Mouse (Mus musculus): ENCODE results near the gene Mllt1. TPM values are rescaled to one million over a fixed set of nuclear protein-coding genes. Genes with fewer than 3 reads are reported as not detected.
"Not testable (repeated sequence)": the region's sequence is repeated elsewhere in the genome, so short reads cannot be mapped to it uniquely, and the experiment has no call there.

The Mllt1 gene
- total RNA-seq, 1 experiment from 2014 or later: 33.6 TPM

DNA sequence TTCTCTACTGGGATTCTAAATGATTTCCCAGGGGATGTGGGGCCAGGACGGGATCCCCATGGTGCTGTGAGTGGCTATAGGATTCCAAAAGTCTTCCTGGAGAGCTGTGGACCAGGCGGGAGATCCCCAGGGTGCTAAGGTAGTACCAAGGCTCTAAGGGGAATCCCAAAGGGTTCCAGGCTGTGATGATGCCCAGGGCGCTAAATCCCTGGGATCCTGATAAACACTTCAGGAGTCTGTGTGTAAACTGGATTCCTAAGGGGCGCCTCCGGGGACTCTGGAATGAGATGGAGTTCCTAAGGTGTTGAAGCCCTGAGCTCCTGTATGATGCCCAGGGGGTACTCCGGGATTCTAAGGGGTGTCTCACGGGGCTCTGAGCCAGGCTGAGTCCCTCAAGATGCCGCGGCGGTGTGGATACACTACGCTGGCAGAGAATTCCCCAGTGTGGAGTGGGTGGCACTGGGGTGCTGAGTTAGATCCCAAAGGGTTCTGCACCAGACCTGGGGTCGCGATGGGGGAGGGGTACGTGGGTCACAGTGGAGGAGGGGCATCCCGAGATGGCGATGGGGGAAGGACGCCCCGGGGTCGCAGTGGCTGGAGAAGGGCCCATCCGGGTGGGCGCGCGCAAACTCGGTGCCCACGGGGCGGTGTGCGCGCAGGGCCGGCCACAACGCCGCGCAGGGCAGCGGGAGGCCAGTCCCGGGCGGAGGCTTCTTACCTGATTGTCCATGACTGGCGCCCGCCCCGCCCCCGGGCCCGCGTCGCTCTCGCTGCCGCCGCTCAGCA, 477 bp downstream of the Mllt1 start:
- no peak for DNase-seq

DNA sequence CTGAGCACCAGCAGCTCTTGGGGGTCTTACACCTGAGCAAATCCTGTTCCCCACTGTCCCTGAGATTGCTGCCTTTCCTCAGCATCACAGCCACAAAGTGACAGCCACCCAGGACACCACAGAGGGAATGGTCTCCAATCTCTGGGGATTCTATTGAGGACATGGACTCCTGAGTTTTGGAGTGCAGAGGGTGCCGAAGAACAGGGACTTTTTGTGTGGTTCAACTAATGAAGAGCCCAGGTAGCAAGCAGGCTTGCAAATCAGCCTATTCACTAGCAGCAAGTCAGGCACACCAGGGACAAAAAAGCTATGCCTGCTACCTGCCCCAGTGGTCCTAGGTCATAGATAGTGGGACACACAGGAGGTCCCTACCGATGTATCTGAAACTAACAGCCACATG, 1.8 kb downstream of the Mllt1 start:
- DNase-seq: no peak

DNA sequence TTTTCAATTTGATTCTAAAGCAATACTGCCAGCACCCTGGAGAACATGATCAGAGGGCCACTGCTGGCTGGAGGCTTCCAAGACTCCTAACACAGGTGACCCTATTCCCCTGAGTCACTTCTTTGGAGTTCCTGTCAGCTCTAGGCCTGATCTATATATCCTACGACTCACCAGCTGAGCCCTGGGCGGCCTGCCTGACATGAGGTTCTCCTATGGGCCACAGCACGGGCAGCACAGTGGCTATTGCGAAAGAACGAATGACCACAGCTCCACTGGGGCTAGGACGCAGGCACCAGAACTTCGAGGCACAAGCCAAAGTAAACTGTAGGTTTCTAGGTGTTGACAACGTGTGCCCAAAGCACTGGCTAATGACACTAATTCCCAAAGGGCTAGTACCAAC, 5.2 kb downstream of the Mllt1 start:
- DNase-seq: peak; percentile 47

DNA sequence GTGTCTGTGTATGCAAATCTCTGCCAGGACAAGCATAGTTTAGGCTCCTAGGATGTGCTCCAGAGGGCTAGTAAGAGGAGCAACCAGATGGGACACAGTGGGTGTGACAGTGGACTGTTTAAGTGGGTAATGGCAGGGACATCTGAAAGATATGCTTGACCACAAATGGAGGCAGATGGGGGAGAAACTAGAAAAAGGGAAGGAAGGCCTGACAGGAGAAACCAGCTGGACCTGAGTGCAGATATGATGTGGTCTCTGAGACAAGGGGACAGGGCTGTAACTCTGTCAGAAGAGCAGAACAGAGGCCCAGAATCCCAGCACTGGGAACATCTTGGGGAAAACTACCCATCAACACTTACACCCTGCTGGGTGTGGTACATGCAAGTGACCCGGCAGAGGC, 5.7 kb downstream of the Mllt1 start:
- no peak for DNase-seq

DNA sequence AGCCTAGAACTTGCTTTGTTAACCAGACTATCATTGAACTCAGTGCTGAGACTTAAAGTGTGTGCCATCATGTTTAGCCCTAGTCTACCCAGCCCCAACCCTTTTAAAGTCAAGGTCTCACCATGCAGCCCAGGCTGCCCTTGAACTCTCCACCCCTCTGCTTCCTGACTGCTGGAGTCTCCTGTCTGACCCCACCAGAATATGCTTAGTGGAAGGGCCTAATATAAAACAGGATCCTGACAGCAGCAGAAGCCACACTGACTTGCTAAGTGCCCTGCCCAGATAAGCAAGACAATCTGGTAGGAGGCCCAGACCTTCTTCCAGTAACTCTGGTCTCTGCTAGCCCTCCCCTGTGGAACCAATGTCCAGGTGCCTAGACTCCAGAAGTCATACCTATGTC, 6.1 kb downstream of the Mllt1 start:
- DNase-seq: no peak

DNA sequence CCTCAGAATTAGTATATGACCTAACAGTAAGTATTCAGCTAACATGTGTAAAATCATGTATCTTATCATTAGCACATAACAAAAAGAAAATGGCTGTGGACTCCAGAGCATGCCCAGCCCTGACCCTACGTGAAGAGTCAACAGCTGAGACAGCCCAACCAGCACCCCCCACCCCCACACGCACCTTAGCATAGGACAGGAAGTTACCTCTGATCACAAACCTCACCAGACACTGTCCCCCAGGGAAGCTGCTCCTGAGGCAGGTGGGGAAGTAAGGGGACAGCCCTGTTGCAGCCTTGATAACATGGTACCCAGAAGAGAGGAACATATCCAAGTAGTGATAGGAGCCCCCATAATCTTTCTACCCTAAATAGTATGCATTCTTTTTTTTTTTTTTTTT, 9.2 kb downstream of the Mllt1 start:
- DNase-seq: no peak

DNA sequence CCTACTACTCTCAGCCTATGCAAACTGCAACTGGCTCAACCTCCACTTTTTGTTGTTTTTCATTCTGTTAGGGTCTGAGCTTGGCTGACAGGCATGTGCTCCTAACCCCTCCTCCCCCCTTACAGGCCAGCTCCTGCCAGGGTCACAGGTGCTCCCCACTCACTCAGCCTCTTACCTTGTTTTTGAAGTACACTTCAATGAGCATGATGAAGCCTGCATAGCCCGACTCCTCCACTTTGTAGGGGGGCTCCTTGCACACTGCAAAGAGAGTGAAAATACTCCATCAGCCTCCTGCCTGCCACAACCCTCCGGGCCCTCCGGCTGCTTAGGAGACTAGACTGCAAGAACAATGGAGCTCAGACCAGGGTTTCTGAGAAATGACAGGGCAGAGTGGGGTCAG, 15.5 kb downstream of the Mllt1 start:
- no peak for DNase-seq

DNA sequence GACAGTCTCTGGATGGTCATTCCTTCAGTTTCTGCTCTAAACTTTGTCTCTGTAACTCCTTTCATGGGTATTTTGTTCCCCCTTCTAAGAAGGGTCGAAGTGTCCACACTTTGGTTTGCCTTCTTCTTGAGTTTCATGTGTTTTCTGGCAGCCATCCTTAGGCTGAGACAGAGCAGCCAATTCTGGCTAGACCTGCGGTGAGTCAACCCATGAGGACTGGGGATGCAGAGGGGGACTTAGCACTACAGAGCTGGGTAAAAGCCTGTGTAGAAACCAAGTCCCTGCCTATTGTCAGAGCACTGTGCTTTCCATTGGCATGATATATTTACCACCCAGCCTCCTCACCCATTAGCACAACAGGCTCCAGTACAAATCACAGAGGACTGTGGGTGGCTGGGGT, 18.0 kb downstream of the Mllt1 start:
- no peak for DNase-seq

DNA sequence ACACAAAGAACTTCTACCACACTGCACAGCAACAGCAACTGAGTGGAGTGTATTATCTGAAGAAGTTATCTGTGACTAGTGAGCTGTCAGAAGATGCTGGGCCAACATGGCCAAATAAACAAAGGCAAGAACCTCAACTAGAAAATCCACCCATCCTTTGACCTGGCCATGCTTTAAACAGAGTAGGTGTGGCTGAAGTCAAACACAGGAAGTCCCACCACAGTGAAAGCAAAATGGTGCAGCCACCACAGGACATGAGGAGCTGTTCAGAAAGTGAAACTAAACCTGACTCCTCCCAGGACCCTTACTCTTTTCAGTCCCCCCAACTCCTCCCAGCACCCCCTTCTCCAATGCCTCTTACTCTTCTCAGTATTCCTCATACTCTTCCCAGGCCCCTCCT, 21.8 kb downstream of the Mllt1 start:
- no peak for DNase-seq

DNA sequence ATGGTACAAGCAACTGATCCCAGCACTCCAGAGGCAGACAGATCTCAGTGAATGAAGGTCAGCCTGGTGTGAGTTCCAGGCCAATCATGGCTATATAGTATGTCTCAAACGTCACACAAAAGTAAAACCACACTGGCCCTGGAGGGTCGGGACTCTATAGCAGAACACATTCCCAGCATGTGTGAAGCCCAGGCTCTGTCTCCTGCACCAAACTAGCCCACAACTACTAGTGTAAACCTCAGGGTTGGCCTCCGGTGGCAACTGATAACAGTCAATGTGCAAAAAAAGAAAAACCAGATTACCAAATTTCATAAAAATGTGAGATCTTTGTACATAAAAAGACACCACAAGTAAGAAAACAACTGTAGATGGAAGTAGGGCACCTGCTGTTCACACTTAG, 22.2 kb downstream of the Mllt1 start:
- no peak for DNase-seq

DNA sequence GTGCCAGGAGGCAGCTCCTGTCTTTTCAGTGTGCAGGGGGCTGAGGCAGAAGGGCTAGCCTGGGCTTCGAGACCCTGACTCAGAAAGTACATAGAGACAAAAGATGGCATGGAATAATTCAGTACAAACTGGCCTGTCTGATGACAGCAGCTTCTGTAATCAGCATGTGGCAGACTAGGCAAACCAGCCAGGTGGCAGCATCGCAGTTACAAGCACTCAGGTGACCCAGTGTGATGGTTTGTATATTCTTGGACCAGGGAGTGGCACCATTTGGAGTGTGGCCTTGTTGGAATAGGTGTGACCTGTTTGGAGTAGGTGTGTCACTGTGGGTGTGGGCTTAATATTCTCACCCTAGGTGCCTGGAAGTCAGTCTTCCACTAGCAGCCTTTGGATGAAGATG, 25.5 kb downstream of the Mllt1 start:
- not testable (repeated sequence) for DNase-seq

DNA sequence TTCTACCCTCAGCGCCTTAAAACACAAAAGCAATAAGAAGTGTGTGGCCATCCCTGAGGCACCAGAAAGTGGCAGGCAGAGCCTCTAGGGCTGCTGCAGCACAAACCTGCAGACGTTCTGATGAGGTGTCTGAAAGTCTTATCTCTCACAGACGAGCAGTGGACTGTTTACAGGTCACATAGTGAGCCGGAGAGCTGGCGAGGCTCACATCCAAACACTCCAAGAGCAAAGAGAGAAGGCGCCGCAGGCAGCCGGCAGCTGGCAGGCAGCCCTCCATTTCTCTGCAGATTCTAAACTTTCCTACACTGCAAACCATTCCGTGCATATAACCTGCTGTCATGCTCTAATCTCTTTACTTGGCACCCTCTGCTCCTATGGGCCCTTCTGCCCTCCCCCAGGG, 27.3 kb downstream of the Mllt1 start:
- no peak for DNase-seq

DNA sequence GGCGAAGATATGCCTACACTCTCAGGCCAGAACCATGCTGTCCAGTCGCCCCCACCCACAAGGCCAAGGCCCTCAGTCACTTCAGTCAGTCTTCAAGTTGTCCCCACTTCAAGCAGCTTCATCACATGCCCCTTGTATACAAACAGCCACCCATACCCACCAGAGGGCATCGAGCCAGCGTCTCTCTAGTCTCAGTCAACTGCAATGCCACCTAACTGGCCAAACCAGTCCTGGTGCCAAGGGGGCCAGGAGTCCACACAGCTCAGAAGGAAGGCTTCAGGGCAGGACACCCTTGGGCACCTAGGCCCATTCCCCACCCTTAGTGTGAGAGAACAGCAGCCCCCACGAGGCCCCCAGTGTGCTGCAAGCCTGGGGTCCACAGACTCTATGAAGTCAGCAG, 28.1 kb downstream of the Mllt1 start:
- DNase-seq: no peak

DNA sequence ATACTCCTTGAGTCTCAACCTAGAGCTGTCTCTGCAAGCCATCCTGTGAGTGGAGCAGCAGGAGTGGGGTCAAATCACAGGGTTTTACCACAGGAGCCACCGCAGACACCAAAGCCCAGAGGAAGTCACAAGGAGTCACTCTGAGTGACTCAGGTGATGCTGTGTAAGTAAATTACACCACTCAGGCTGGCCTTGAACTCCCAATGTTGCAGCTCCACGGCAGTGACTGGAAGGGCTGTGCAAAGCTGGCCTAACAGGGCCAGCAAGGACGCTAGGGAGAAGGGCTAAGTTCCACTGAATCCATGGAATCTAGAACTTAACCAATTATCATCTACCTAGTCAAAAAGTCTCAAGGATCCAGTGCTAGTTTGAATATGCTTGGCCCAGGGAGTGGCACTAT, 29.0 kb downstream of the Mllt1 start:
- DNase-seq: peak; percentile 49

DNA sequence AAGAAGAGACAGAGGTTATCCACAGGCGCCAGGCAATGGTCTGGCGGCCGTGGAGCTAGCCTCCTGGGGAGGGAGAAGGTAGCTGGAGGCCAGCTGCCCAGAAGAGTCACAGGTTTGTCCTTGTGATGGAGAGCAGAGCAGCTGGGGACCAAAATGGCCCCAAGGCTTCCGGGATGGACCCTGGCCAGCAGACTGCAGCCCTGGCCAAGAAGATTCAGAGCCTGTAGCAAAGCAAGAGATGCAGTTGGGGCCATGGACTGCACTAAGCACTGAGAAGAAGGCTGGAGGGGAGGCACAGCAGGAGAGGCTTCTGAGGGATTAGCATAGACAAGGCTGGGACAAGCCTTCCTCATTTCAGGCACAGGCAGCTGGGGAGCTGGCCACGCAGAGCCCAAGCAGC, 32.5 kb downstream of the Mllt1 start:
- DNase-seq: peak; percentile 50

DNA sequence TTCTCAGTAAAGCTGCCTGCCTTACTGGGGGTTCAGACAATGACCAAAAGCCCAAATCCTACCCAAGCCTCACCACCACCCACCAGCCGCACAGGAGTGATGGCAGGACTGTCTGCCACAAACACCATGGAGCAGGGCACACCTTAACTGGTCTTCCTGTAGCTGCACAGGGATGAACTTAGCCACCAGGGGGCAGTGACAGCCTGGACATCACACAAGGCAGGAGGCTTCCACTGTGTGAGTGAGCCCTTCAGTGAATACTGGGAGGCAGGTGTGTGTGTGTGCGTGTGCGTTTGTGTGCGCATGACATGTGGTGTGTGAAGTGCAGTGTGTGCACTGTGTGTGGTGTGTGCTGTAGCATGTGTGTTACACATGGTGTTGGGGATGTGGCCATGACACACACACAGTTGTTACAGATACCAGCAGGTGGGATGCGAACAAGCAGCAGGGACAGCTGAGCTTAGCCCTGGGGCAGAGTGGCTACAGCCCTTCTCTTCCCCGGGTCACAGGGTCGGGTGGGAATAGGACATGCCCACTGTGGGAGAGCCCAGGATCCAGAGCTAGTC, 37.5 kb downstream of the Mllt1 start:
- DNase-seq: peak; percentile 90

DNA sequence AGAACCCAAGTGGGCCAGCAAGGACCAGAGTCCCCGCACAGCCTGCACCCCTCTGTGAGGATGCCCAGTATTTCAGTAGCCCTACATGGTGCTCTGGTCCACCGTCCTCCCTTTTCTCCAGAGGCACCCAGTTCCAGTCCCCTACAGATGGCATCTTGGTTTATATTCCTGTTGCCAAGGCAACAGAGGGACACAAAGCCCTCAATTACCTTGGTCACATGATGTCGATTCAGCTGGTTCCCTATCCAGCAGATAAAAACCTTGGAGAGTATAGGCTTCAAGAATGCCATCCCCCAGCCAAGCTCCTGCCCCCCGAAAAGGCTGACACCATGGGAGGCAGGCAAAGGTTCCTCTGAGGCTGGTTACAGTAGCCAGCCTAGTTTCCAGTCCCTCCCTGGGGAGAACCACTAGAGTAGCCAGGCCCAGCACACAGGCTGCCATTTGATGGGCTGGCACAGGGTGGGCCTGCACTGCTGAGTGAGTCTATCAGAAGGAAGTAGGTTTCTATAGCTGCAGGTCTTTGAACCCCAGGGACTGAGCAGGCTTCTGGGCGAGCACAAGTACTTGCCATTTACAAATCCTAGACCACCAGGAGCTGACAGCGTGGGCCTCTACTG, 38.6 kb downstream of the Mllt1 start:
- DNase-seq: no peak

DNA sequence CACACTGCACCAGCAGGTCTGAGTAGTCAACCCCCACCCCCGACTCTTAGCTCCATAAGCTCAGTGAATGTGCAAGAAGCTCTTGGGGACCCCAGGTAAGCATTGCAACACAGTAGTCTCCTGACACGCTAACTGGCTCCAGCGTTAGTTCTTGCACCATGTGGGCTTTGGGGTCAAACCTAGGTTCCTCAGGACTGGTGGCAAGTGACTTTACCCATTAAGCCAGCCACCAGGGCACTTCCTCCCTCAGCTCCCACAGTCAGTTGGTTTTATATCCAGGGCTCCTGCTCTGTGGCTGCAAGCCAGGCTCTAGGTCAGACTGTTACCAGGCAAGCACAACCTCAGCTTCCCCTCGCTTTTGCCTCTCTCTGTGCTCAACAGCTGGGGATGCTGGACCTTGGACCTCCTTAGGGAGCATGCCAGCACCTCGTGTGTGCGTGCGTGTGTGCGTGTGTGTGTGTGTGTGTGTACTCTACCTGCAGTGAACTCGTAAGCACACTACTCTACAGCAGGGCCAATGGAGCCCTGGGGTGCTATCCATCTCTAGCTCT, 39.8 kb downstream of the Mllt1 start:
- no peak for DNase-seq

DNA sequence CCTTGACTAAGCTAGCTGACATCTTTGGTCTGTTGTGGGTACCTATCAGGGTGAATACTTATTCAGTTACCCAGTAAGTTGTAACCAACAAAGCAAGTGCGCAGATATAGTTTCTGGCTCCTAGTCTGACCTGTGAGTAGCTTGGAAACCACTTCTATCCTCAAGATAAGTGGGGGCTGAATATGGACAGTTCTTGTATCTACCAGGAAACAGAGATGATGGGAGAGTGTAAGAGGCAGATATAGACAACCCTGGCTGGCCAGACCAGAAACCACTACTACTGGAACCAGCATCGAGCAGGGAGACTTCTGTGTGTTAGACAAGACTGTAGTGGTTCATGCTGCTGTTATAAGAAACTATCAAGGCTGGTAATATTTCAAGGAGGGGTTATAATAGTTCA, 45.2 kb downstream of the Mllt1 start:
- no peak for DNase-seq

DNA sequence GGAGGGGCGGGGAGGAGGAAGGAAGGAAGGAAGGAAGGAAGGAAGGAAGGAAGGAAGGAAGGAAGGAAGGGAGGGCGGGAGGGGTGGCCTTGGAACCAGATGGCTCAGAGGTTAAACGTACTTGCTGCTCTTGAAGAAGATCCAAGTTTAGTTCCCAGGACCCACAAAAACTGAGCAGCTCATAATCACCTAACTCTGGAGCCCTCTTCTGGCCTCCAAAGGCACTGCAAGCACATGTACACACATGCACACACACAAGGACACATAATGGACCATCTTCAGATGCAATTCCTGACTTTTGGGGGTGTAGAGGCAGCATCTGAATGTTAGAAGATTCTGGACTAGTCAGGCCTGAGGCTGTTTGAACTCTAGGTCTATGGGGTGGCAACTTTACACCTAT, 47.2 kb downstream of the Mllt1 start:
- DNase-seq: no peak

DNA sequence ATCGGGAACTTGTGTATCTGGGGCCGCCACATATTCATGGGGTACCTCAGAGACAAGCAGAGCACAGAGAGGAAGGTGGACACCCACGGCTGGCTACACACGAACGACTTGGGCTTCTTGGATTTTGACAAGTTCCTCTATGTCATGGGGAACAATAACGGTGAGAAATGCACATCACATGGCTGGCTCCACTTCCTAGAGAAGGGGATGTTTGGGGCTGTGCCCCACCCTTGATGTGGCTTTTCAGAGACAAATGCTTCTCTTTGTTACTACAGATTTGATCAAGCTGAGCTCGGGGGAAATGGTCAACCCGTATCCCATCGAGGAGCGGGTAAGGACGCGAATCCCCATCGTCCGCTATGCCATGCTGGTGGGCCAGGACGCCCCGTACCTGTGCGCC, 50.4 kb downstream of the Mllt1 start:
- no peak for DNase-seq

DNA sequence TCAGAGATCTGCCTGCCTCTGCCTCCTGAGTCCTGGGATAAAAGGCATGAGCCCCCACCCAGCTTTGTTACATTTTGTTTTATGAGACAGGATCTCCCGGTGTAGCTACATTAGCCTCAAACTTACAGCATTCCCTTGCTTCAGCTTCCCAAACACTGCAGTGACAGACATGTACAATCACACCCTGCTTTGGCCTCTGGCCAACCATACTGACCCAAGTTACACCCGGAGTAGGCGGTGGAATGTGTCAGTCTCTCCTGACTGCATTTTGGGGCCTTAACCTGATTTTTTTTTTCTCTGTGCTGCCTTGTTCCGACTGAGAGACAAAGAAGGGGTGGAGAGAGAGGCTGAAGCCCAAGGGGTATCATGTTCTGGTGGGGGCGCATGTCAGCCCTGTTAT, 50.9 kb downstream of the Mllt1 start:
- peak; percentile 51 for DNase-seq

DNA sequence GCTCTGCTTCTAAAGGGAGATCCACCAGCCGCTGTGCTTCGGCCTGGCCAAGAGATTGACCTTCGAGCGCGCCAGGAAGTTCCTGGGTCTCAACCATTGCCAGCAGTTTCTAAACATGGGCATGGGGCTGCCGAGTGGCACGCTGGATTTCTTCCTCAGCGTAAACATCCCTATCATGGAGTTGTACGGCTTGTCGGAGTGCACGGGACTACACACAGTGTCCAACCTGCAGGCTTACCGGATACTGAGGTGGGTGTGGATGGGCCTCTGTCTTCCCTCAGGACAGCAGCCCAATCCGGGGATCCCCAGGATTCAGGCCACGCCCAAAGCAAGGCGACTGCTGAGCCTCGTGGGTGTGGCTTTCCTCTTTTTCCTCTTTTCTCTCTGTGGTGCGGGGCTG, 51.6 kb downstream of the Mllt1 start:
- DNase-seq: peak; percentile 68

DNA sequence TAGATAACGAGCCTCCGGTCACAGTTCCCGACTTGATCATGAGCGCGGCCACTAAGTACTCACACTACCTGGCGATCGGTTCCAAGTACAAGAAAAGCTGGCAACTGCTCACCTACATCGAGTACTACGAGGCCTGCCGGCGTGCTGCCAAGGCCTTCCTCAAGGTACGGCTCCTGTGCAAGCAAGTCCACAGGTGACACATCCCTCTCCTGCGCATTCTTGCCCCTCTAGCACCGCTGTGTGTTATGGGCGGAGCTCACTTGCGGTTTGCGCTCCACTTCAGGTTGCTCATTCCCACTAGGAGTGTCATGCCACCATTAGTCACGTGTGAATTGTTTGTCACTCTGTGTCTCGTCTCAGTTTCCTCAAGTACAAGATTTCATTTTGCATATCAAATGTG, 57.8 kb downstream of the Mllt1 start:
- DNase-seq: no peak

Measured in adrenal gland, postnatal 14 days (tissue).